Mouse (Mus musculus): ENCODE results near the gene Atf2. TPM values are rescaled to one million over a fixed set of nuclear protein-coding genes. Genes with fewer than 3 reads are reported as not detected.
"Not testable (repeated sequence)": the region's sequence is repeated elsewhere in the genome, so short reads cannot be mapped to it uniquely, and the experiment has no call there.

Gene Atf2
- polyA plus RNA-seq, 1 experiment: 54.5 TPM

DNA sequence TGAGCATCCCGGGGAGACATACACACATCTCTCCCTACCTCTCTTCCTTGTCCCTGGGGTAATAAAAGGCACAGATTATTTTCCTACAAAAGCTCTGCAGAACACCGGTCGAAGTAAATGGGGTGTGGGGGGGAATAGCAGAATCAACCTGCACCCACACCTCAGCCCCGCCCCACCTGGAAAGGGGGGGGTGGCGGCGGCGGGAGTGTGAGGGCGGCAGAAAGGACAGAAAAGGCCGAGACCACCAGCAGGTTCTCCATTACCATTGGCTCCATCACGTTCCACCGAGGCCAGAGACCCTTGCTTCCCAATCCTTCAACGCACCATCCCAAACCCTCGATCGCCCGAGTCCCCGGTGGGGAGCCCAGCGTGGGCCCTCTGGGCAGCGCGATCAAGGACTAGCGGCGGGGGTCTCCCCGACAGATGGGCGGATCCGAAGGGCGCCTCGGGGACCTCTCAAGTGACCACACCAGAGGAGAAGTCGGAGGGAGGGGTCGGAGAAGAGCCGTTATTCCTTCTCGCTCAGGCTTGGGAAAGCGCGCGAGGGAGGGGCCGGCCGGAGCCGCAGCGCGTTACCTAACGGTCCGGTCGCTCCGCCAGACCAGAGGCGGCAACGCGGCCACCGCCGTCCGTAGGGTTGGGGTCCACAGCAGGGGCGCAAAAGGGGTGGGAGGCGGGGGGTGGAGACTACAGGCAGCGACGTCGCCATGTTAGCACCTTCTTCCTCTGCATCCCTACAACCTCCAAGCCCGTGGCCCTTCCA lies 557 bp downstream of the Atf2 start:
- peak in 1 of 2 experiments; percentile 30 for DNase-seq (ENCODE audit: extremely low spot score in 1 of 2, low spot score in 1 of 2)

DNA sequence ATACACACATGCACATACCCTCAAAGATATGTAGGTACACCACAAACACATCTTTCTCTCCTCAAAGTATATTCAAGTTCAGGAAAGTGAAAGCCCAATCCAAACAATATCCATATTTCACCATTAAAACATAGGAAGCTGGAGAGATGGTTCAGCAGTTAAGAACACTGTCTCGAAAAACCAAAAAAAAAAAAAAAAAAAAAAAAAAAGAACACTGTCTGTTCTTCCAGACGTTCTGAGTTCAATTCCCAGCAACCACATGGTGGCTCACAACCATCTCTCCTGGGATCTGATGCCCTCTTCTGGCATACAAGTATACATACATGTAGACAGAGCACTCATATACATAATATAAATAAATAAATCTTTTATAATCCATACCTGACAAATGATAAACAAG lies 6.4 kb downstream of the Atf2 start:
- DNase-seq (ENCODE audit: extremely low spot score in 1 of 2, low spot score in 1 of 2): no peak

DNA sequence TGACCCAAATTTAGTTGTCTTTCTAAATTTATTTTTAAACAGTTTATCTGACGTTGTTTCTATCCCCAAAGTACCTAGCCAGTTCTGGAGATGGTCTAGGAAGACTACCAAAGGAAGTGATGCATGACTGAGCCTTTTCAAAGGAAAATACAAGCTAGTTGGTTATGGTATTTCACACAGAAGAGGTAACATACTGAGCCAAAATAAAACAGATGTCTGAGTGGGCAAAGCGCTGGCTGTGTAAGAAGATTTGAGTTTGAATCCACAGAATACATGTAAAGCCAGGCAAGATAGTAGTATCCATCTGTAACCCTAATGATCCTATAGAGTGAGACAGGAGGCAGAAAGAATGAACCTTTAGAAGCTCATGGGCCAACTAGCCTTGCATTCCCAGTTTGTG lies 14.5 kb downstream of the Atf2 start:
- peak in 1 of 2 experiments; percentile 16 for DNase-seq (ENCODE audit: extremely low spot score in 1 of 2, low spot score in 1 of 2)

DNA sequence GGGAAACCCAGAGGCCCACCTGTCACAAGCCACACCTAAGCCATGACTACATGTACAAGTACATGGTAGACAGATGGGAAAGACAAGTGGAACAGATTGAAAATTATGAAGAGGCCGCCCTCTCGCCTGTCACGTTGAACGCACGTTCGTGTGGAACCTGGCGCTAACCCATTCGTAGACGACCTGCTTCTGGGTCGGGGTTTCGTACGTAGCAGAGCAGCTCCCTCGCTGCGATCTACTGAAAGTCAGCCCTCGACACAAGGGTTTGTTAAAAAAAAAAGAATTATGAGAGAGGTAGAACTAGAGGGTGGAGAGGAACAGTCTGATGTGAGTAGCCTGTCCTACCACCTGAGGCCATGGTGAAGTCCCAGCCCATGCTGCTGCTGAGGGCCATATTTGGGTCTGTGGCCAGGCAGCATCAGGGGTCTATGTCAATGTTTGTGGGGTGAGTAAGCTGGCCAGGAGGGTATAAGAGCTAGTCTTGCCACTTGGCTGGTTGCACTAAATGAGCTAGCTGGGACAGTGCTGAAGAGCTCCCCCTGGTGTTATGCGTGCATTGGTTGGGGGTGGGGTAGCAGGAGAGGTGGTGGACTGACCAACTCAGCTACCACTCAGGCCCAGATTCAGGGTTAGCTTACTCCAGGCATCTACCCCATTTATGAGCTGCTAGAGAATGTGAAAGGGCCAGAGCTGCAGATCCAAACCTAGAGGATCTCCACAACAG lies 24.5 kb downstream of the Atf2 start:
- peak; percentile 32 to 84 for DNase-seq (ENCODE audit: extremely low spot score in 1 of 2, low spot score in 1 of 2)

DNA sequence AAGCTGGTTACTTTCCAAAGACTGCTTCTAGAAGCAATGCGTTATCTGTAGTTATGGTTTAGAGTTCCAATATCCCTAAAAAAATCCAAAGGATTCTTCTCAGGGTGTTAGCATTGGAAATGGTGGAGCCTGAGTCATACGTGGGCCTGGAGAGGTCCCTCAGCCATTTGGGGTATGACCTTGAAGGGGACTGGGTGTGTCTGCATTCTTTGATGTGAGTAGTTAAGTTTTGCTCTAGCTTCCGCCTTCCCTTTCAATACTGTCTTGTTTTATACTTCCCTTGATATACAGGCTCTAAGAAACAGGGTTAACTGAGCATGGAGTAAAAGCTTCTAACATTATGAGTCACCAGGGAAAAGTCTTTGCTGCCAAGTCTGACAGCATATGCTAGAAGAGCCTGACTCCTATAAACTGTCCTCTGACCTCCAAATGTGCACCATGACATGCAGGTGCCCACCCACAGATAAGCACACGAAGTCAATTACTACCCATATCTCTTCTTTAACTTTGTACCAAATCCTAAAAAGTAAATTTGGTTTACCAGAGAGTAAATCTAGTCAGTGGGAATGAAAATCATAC lies 32.3 kb downstream of the Atf2 start:
- DNase-seq (ENCODE audit: extremely low spot score in 1 of 2, low spot score in 1 of 2): no peak

DNA sequence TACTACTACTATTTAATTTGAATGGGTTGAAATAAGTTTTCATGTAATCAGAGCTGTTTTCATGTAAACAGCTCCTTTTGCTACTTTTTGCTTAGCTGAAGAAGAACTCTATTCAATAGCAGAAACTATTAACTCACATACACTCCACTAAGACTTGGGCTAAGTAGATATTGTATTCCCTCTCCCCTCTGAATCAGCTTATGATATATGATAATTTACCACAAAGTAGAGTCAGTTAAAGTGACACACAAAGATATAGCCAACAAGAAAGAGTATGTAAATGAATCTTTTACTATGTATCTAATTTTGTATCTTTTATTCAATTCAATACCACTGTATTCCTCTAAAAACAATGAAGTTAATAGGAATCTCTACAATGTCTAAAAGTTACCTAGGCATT lies 35.1 kb downstream of the Atf2 start:
- DNase-seq (ENCODE audit: extremely low spot score in 1 of 2, low spot score in 1 of 2): no peak

DNA sequence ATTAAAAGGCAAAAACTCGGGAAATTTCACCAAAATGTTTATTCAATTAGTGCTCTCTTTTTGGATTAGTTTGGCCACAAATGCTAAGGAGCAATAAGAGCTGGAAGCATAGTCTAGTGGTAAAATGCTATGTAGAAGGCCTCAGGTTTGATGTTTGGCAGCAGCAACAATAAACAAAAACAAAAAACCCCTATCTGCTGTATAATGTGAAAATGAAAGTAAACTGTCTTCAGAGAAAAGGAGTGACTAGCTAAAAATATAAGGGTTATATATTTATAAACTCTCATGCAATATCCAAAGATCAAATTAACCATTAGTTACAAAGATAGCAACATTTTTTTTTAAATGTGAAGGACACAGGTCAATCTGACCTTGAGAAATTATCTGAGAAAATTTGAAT lies 36.2 kb downstream of the Atf2 start:
- no peak for DNase-seq (ENCODE audit: extremely low spot score in 1 of 2, low spot score in 1 of 2)

DNA sequence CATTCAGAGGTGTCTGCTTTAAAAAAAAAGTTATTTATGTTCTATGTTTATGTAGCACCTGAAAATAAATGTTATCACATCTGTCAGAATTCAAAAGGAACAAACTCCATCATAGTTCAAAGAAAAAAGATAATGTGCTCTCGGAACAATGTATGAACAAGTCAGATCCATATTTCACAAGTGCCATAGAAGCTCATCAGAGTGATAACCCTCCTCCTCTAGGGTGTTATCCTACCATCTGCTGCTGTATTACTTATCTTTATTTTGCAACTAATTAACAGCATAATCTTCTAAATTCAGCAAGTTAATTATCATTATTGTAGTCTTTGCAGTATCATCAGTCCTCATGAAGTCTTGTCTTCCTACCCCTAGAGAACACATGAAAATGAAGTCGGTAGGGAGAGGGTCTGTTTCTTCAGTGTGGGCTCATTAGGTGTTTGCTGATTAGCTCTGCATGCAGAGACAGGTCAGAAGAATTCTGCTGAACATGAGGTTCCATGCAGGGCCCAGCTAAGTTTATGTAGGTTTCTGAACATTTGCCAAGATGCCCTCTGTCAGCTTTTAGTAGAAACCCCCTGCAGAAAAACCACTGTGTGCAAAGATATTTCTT lies 57.9 kb downstream of the Atf2 start:
- no peak for DNase-seq (ENCODE audit: extremely low spot score in 1 of 2, low spot score in 1 of 2)

DNA sequence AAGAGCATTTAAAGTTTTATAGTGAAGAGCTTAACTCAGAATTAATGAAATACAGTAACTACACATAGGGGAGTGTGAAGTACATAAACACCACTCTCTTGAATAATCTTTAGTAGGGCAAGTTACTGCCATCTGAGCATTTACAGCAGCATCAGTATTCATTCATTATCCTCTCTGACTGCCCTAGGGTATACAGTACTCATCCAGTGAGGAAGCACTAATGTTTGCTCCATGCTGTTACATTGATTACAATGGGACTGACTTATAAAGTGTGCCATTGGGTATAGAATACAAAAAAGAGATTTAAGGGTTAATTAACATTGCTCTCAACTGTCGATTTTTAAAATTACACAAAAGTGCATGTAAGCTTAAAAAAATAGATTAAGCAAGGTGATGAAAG lies 59.2 kb downstream of the Atf2 start:
- no peak for DNase-seq (ENCODE audit: extremely low spot score in 1 of 2, low spot score in 1 of 2)

DNA sequence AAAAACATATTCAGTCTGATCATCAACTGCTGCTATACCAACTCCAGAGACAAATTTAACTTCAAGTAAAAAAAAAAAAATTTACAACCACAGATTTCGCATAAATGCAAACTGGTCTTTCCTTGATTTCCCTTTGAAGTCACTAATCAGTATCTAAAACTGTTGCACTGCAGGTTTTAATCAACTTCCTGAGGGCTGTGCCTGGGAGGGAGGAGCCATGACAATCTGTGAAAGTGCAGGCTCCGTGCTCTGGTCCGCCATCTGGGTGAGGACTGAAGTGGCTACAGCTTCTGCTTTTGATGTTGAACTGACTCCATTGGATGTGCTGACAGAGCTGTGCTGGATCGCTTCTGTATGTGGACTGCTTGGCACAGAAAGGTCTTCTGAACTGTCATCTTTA lies 73.7 kb downstream of the Atf2 start:
- no peak for DNase-seq (ENCODE audit: extremely low spot score in 1 of 2, low spot score in 1 of 2)

DNA sequence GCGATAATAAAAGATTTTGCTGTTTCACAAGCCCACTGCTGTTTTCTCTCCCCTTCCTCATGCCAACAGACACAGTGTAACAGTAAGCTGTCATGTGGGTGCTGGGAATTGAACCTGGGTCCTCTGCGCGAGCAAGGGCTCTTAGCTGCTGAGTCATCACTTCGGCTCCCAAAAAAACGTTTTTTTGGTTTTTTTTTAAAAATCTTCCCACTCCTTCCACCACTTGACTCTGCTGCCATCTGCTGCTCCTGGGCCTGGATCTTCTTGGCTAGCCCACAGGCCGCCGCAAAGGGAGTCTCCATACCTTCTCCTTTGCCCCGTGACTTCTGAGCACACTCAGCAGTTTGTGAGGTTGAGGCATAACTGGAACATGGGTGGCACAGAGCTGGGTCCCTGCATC lies 84.8 kb downstream of the Atf2 start:
- DNase-seq (ENCODE audit: extremely low spot score in 1 of 2, low spot score in 1 of 2): peak in 1 of 2 experiments; percentile 14

DNA sequence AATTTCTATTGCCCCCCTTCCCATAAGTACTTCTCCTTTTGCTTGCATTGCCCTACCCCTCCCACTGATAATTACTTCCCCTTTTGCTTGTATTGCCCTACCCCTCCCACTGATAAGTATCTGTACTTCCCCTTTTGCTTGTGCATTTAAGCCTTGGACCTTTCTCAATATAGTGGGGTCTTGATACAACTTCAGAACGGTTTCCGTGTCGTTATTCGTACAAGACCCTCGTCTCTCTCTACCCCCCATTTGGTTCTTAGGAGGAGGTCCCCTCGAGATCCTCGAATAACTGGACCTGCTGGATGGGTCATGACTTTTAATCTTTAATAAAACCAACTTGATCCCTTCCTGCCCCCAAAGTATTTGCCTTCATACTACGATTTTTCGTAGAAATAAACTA lies 92.3 kb downstream of the Atf2 start:
- DNase-seq (ENCODE audit: extremely low spot score in 1 of 2, low spot score in 1 of 2): not testable (repeated sequence)

DNA sequence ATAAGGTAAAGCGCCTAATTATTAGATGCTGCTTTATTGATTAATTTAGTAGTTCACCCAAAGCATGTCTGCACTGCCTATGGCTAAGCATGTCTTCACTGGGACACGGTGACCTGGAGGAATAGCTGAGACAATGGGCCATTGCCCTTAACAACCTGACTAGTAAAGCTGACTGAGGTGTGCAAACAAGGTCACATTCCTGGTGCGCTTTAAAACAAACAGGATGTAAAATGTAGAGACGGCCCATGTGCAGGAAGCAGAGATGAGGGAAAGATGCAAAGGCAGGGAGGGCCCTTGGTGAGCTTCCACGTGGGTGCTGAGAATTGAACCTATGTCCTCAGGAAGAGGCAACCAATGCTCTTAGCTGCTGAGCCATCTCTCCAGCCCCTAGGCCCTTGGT lies 93.7 kb downstream of the Atf2 start:
- DNase-seq (ENCODE audit: extremely low spot score in 1 of 2, low spot score in 1 of 2): no peak

DNA sequence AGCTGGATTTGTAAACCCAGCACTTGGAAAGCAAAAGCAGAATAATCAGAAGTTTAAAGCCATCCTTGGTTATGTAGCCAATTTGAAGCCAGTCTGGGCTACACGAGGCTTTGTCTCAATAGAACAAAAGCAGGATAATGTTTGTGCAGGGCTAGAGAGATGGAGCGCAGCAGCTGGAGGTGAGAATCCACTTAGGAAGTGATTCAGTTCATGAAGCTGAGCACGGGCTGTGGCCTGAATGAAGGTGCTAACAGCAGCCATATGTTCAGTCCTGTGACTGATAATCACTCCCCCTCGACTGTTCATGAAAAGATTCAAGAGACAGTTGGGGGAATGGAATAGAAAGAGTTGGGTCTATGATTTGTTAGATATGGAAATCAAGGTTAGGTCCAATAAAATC lies 94.3 kb downstream of the Atf2 start:
- no peak for DNase-seq (ENCODE audit: extremely low spot score in 1 of 2, low spot score in 1 of 2)

DNA sequence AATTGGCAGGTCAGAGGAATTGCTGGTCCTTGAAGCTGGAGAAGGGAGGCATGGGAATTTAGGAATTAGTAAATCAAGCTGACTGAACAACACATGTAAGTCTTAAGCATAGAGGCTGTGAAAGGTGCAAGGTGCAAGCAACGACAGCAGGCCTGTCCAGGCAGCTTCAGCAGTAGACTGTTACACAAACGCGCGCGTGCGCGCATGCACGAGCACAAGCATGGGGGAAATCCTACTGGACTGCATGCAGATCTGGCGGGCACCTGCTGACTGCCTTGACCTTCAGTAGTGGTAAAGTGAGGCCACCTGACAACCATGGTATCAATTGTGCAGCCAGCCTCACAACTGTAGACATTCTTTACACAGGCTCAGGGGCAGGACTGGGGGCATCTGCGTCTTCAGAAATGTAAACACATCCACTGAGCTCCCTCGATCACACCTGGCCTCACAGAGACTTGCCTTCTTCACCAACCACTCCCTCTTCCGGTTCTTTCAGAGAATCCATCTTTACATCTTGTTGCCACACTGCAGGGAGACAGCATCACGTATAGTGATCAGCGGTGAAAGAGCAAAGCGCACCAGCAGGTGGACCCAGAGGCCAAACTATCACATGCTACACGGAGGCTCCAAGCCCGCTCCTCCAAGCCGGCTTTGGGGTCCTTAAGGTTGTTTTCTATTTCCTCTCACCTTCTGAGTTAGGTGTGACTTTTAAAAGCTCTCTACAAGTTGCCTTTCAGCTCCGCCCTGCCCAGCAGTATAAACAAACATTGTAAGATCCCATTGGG lies 100.4 kb downstream of the Atf2 start:
- no peak for DNase-seq (ENCODE audit: extremely low spot score in 1 of 2, low spot score in 1 of 2)

DNA sequence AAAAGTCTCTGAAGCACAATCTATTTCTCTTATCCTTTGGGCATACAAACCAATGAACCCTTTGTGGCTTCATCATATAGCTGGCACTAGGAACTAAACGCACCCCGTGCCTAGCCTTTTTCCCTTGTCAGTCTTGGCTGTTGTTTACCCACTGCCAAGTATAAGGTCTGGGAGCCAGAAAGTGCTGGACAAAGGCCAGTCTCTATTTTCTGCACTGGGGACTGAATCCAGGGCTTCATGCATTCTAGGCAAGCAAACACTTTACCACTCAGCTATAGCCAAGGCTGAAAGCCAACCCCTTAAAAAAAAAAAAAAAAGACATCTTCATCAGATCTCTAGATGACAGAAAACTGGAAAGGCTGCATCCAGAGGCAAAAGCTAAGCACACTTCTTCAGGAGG lies 102.1 kb downstream of the Atf2 start:
- DNase-seq (ENCODE audit: extremely low spot score in 1 of 2, low spot score in 1 of 2): peak in 1 of 2 experiments; percentile 27

DNA sequence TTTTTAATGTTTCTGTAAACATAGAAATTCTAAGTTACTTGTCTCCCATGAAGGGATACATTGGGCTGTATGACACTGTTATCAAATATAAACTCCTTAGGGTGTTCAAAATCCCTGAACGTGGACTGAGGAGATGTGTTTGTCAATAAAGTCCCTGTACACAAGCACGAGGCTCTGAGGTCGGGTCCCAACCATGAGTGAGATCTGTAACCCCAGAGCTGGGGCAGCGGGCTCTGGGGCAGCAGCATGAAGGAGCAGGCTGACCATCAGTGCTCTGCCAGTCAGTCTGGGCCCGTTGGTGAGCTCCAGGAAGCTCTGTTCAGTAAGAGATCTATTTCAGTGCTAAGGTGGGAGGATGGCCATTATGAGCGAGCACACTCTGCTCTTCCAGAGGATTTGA lies 104.0 kb downstream of the Atf2 start:
- DNase-seq (ENCODE audit: extremely low spot score in 1 of 2, low spot score in 1 of 2): no peak

DNA sequence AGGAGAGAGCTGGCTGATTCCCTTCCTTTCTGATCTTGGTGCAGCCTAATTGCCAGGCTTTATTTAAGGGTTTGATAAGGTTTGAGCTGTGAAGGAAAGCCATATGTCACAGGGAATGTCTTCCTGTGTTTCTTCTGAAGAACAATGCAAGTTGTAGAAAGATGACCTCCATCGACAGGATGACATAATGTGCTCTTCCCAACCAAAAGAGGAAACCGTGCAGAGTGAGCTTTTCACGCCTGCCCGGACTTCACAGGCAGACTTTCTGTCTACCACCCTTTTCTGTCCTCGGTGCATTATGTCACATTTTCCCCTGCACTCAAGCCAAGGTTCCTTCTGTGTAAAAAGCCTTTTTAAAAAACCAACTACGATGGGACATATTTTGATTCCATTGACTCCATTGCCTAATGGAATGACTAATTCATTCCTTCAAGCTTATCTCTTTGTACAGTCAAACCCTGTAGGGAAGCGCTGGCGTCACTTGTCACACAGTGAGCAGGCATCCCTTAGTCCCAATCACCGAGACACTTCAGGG lies 110.0 kb downstream of the Atf2 start:
- no peak for DNase-seq (ENCODE audit: extremely low spot score in 1 of 2, low spot score in 1 of 2)

DNA sequence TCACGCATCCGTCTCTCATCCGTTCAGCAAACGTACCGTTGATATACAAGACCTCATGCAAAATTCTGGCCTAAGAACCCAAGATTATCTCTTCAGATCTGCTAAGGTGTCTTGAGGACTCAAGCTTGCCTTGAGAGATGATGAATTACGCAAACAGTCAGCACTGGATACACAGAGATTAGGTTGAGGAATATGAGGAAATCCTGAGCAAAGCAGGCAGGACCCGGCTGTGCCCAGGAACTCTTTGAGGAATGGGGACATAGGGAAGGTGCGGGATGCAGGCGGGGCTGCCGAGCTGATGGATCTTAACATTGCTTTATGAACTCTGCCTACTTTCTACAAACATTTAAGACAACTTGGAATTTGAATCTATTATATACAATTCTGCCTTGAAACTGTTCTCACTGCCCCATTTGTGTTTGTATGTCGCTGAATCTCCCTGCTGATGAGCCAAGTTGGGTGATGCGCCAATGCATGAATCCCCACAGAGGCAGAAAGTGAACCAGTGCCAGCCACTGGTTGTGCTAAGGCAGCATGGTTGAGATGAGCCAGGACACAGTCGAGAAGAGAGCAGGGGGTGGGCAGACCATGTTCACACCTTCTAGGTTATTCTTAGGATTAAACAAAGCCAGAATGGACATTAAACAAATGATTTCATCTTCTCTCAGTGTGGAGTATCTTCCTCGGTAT lies 112.0 kb downstream of the Atf2 start:
- no peak for DNase-seq (ENCODE audit: extremely low spot score in 1 of 2, low spot score in 1 of 2)

DNA sequence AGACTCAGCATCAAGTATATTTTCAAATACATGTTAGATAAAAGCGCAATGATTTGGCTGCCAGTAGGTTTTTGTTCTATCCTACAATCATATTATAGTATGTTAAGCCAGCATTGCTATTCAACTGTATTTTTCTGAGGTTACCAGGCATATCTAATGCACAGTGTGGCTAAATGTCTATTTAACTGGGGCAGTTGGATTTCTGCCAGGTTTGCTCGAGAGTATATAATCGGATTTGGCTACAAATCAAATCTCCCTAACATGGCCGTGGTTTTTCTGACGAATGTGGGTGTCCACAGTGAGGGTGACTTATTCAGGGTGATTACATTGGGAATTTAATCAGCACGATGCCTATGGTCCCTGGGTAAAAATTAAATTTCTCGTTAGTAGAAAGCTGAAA lies 112.6 kb downstream of the Atf2 start:
- no peak for DNase-seq (ENCODE audit: extremely low spot score in 1 of 2, low spot score in 1 of 2)
